Mouse (Mus musculus) liver, embryonic 15.5 days (tissue): Measurements from ENCODE around the gene Ifnb1. TPM values are rescaled to one million over a fixed set of nuclear protein-coding genes. Genes with fewer than 3 reads are reported as not detected.
"Not testable (repeated sequence)": the region's sequence is repeated elsewhere in the genome, so short reads cannot be mapped to it uniquely, and the experiment has no call there.

Source experiments
- ATAC-seq: fragments of 200-750 bp; cut with Nextera tagmentation; 2 replicates; pipeline ENCODE4 v1.8.0; 2017; ENCODE audit warnings: moderate number of reproducible peaks, mild to moderate bottlenecking, moderate library complexity; ENCODE audit not compliant: insufficient read depth
- H3K27ac ChIP-seq: fragments of 300-500 bp; sonication (generic); replicated peaks from 2 replicates; pipeline ENCODE4 v1.5.1; 2015; ENCODE audit warnings: mild to moderate bottlenecking, inconsistent platforms
- H3K27me3 ChIP-seq: fragments of 300-500 bp; sonication (generic); 2 replicates; pipeline ENCODE4 v1.6.1; 2015; ENCODE audit warnings: mild to moderate bottlenecking, inconsistent platforms
- H3K36me3 ChIP-seq: fragments of 300-500 bp; sonication (generic); replicated peaks from 2 replicates; pipeline ENCODE4 v1.6.1; 2015; ENCODE audit warnings: moderate library complexity, mild to moderate bottlenecking, inconsistent platforms
- H3K4me1 ChIP-seq: fragments of 300-500 bp; sonication (generic); replicated peaks from 2 replicates; pipeline ENCODE4 v1.6.1; 2015; ENCODE audit warnings: inconsistent platforms
- H3K4me2 ChIP-seq: fragments of 300-500 bp; sonication (generic); 2 replicates; pipeline ENCODE4 v1.6.1; 2015; ENCODE audit warnings: moderate library complexity, mild to moderate bottlenecking, inconsistent platforms
- H3K4me3 ChIP-seq: fragments of 300-500 bp; sonication (generic); replicated peaks from 2 replicates; pipeline ENCODE4 v1.5.1; 2015; ENCODE audit warnings: mild to moderate bottlenecking, inconsistent platforms
- H3K9ac ChIP-seq: fragments of 300-500 bp; sonication (generic); 2 replicates; pipeline ENCODE4 v1.6.1; 2015; ENCODE audit warnings: moderate library complexity, mild to moderate bottlenecking, inconsistent platforms
- H3K9me3 ChIP-seq: fragments of 300-500 bp; sonication (generic); replicated peaks from 2 replicates; pipeline ENCODE4 v1.6.1; 2016; ENCODE audit warnings: inconsistent platforms
- WGBS: fragments of 180-500 bp; shearing (Covaris S2); methylation state at CpG from one replicate; pipeline ENCODE4 v1.1.7; 2015; ENCODE audit warnings: mixed read lengths; ENCODE audit not compliant: insufficient replicate concordance; 5-methylcytosine and 5-hydroxymethylcytosine counted together
- polyA plus RNA-seq: library from polyadenylated mRNA; unstranded; fragments of >200 nt; fragmentation: Nextera tagmentation; extraction: Ambion mirVana; gene quantifications from 2 replicates; pipeline ENCODE4 v1.2.1, GENCODE M21; 2015

Ifnb1 gene
- not detected in 2 replicates for polyA plus RNA-seq

GRCm38 (mm10) chr4:88522674-88523073, at the start of gene Ifnb1:
Gene Ifnb1, minus strand, starts transcription at chr4:88522774.
- Histone ChIP-seq H3K9me3 (no peaks in the 10 kb centered on the region), H3K36me3 (no peaks in the 10 kb centered on the region), H3K27ac (no peak within 1 kb of the TSS), H3K4me3 (no peak within 1 kb of the TSS), H3K4me2 (no peak within 1 kb of the TSS), H3K27me3 (peaks cover 4% of the 10 kb centered on the region), H3K4me1 (peaks cover 7% of the 10 kb centered on the region; the same call in 1 of the 2 replicates), H3K9ac (no peak within 1 kb of the TSS)
- ATAC-seq: no peak
- 70% methylated on average over 4 of the region's 4 CpGs for WGBS

- no peak for ATAC-seq
- Histone ChIP-seq H3K4me3 (no peak within 1 kb of the TSS), H3K27ac (no peak within 1 kb of the TSS), H3K4me1 (no peaks in the 10 kb centered on the region), H3K9ac (no peak within 1 kb of the TSS), H3K9me3 (no peaks in the 10 kb centered on the region), H3K27me3 (no peaks in the 10 kb centered on the region), H3K4me2 (no peak within 1 kb of the TSS), H3K36me3 (no peaks in the 10 kb centered on the region)
- 60% methylated on average over 1 of the region's 1 CpGs for WGBS
Observed at GRCm38 (mm10) chr4:88571698-88572097, 49.1 kb upstream of the Ifnb1 start, which contains the start of gene Ifna14. Gene Ifna14, minus strand, starts transcription at chr4:88571798.

GRCm38 (mm10) chr4:88561791-88562190, 39.2 kb upstream of the Ifnb1 start:
- WGBS: 71% methylated on average over 1 of the region's 1 CpGs
- Histone ChIP-seq H3K9ac (no peak overlapping the region), H3K27ac (no peak overlapping the region), H3K27me3 (no peaks in the 10 kb centered on the region), H3K4me3 (no peak overlapping the region), H3K4me2 (no peak overlapping the region), H3K36me3 (no peaks in the 10 kb centered on the region), H3K4me1 (no peaks in the 10 kb centered on the region), H3K9me3 (no peaks in the 10 kb centered on the region)
- ATAC-seq: no peak

- not testable (repeated sequence) for H3K9ac ChIP-seq, H3K27me3 ChIP-seq, ATAC-seq, H3K27ac ChIP-seq, H3K4me2 ChIP-seq, H3K4me1 ChIP-seq, H3K9me3 ChIP-seq, H3K36me3 ChIP-seq, H3K4me3 ChIP-seq
Observed at GRCm38 (mm10) chr4:88558145-88558544, 35.6 kb upstream of the Ifnb1 start, which contains the start of gene Ifna15. Gene Ifna15, minus strand, starts transcription at chr4:88558245.

- Histone ChIP-seq H3K9me3 (no peaks in the 10 kb centered on the region), H3K9ac (peak overlapping the region; percentile 43; the same call in 1 of the 2 replicates), H3K4me1 (peaks cover 13% of the 10 kb centered on the region), H3K4me3 (peak overlapping the region; percentile 60), H3K36me3 (no peaks in the 10 kb centered on the region), H3K4me2 (peak overlapping the region; percentile 80), H3K27ac (no peak overlapping the region), H3K27me3 (0 out of 2 replicates have a peak, but pooled peaks cover 3% of the 10 kb centered on the region)
- WGBS: 20% methylated on average over 22 of the region's 22 CpGs
- ATAC-seq: peak; percentile 80
Observed at GRCm38 (mm10) chr4:88550161-88550945, 27.8 kb upstream of the Ifnb1 start.

- H3K4me2 ChIP-seq: no peak overlapping the region
- ATAC-seq: no peak
- H3K9me3 ChIP-seq: no peaks in the 10 kb centered on the region
- H3K36me3 ChIP-seq: no peaks in the 10 kb centered on the region
- H3K4me3 ChIP-seq: no peak overlapping the region
- WGBS: 54% methylated on average over 1 of the region's 1 CpGs
- H3K4me1 ChIP-seq: peaks cover 13% of the 10 kb centered on the region
- 0 out of 2 replicates have a peak, but pooled peaks cover 3% of the 10 kb centered on the region for H3K27me3 ChIP-seq
- H3K9ac ChIP-seq: no peak overlapping the region
- H3K27ac ChIP-seq: no peak overlapping the region
Observed at GRCm38 (mm10) chr4:88547986-88548385, 25.4 kb upstream of the Ifnb1 start.

GRCm38 (mm10) chr4:88543649-88544234, 21.2 kb upstream of the Ifnb1 start:
- Histone ChIP-seq H3K9me3 (no peaks in the 10 kb centered on the region), H3K27me3 (0 out of 2 replicates have a peak, but pooled peaks cover 3% of the 10 kb centered on the region), H3K4me2 (no peak overlapping the region), H3K9ac (no peak overlapping the region), H3K4me3 (no peak overlapping the region), H3K27ac (no peak overlapping the region), H3K36me3 (no peaks in the 10 kb centered on the region), H3K4me1 (no peaks in the 10 kb centered on the region)
- no peak for ATAC-seq
- 48% methylated on average over 2 of the region's 2 CpGs for WGBS

- Histone ChIP-seq H3K9ac (no peak overlapping the region), H3K4me3 (peak overlapping the region; percentile 28), H3K9me3 (no peaks in the 10 kb centered on the region), H3K36me3 (no peaks in the 10 kb centered on the region), H3K4me1 (peaks cover 33% of the 10 kb centered on the region), H3K27me3 (no peaks in the 10 kb centered on the region), H3K4me2 (peak overlapping the region; percentile 39), H3K27ac (peak overlapping the region; percentile 77)
- ATAC-seq: 0 out of 2 replicates have a peak, but pooled peaks have one; percentile 9
- 17% methylated on average over 12 of the region's 12 CpGs for WGBS
Observed at GRCm38 (mm10) chr4:88537328-88537727, 14.8 kb upstream of the Ifnb1 start.

GRCm38 (mm10) chr4:88536640-88537039, 14.1 kb upstream of the Ifnb1 start:
- Histone ChIP-seq H3K4me3 (no peak overlapping the region), H3K27ac (peak overlapping the region; percentile 77), H3K4me1 (peaks cover 33% of the 10 kb centered on the region), H3K4me2 (no peak overlapping the region), H3K36me3 (no peaks in the 10 kb centered on the region), H3K9ac (no peak overlapping the region), H3K9me3 (no peaks in the 10 kb centered on the region), H3K27me3 (no peaks in the 10 kb centered on the region)
- 71% methylated on average over 7 of the region's 7 CpGs for WGBS
- ATAC-seq: no peak

GRCm38 (mm10) chr4:88535742-88536141, 13.2 kb upstream of the Ifnb1 start:
- no peaks in the 10 kb centered on the region for H3K36me3 ChIP-seq
- no peak overlapping the region for H3K4me3 ChIP-seq
- peak overlapping the region; percentile 77 for H3K27ac ChIP-seq
- no peak overlapping the region for H3K9ac ChIP-seq
- H3K27me3 ChIP-seq: no peaks in the 10 kb centered on the region
- ATAC-seq: peak; percentile 95
- H3K4me2 ChIP-seq: peak overlapping the region; percentile 45
- 32% methylated on average over 1 of the region's 1 CpGs for WGBS
- no peaks in the 10 kb centered on the region for H3K9me3 ChIP-seq
- H3K4me1 ChIP-seq: peaks cover 33% of the 10 kb centered on the region

- Histone ChIP-seq H3K4me2 (no peak overlapping the region), H3K4me1 (peaks cover 33% of the 10 kb centered on the region), H3K27me3 (no peaks in the 10 kb centered on the region), H3K9me3 (no peaks in the 10 kb centered on the region), H3K9ac (no peak overlapping the region), H3K4me3 (no peak overlapping the region), H3K27ac (0 out of 2 replicates have a peak overlapping the region, but pooled peaks have one; percentile 77), H3K36me3 (no peaks in the 10 kb centered on the region)
- ATAC-seq: no peak
- WGBS: 75% methylated on average over 1 of the region's 1 CpGs
Observed at GRCm38 (mm10) chr4:88534903-88535302, 12.3 kb upstream of the Ifnb1 start.
